Mouse (Mus musculus): ENCODE data around the gene Tnfsf12.
"Not testable (repeated sequence)": the region's sequence is repeated elsewhere in the genome, so short reads cannot be mapped to it uniquely, and the experiment has no call there.

The Tnfsf12 gene

GRCm38 (mm10) chr11:69703814-69704612, 8.4 kb upstream of the Tnfsf12 start:
- DNase-seq, result no peak

DNA sequence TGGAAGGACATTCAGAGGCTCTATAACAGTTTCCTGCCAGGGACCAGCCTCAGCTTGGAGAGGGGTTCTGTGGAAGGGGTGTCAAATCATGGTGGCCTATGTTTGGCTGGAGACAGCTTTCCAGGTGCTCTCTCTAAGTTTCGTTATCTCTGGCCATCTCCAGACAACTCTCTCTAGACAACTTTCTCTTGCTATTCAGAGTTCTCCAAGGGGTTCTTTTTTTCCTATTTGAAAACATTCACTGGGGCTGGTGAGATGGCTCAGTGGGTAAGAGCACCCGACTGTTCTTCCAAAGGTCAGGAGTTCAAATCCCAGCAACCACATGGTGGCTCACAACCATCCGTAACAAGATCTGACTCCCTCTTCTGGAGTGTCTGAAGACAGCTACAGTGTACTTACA, 7.7 kb upstream of the Tnfsf12 start:
- DNase-seq, result not testable (repeated sequence)

DNA sequence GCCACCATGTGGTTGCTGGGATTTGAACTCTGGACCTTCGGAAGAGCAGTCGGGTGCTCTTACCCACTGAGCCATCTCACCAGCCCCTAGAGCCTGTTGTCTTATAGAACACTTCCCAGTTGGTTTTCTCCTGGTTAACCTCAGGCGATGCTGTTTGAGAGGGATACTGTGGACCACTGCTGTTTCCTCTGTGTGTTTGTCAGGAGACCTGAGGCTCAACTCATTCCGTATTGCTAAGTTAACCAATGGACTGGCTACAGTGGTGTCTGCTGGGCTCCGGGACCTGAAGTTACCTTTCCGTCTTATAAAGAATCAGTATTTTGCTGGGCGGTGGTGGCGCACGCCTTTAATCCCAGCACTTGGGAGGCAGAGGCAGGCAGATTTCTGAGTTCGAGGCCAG, 7.2 kb upstream of the Tnfsf12 start:
- DNase-seq, result not testable (repeated sequence)

GRCm38 (mm10) chr11:69699595-69699994, 3.9 kb upstream of the Tnfsf12 start:
- DNase-seq, result no peak

DNA sequence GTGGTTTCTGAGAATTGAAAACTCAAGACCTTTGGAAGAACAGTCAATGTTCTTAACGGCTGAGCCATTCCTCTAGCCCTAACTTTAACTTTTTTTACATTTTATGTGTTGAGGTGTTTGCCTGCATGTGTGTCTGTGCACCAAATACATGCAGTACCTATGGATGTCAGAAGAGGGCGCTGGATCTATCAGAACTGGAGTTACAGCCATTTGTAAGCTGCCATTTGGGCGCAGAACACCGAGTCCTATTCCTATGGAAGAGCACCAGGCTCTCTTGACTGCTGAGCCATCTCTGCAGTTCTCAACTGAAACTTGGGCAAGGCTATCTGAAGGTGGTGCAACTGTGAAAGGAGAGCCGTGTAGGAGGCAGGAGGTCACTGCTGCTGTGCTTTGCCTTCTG, 2.9 kb upstream of the Tnfsf12 start:
- DNase-seq, result no peak

- DNase-seq, result no peak
These were observed 1.7 kb upstream of the Tnfsf12 start for GRCm38 (mm10) chr11:69697396-69697795.

DNA sequence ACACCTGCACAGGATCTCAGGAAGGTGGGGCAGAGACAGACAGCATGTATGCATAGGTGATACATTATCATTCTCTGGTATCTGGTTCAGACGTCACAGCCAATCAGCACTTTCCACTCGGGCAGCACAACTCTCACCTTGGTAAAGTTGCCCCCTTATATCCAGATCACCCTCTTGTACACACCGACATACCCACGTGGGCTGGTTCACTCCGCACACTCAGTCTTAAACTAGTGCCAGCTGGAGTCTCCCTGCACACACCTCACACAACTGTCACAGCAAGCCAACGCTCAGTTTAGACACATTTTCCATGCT, 646 bp downstream of the Tnfsf12 start:
- no peak for DNase-seq

DNA sequence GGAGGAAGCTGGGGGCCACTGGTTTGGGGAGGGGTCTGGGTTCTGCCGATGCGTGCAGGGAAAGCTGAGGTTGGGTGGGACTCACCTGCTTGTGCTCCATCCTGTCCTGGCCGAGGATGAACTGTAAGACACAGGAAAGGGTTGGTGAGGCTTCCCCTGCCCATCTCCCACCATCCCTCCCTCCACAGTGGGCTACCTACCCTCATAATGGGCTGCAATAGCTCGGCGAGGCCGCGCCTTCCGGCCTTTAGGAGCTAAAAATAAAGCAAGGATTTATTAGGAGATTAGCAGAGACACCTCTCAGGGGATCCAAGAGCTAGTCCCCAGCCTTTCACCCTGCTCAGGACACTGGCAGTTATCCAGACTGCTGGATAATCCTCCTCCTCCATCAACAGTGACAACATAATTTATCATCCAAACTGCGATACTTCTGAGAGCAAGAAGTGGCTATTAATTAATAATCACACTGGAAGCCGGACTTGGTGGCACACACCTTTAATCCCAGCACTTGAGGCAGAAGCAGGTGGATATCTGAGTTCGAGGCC, 2.2 kb downstream of the Tnfsf12 start:
- DNase-seq, result no peak

DNA sequence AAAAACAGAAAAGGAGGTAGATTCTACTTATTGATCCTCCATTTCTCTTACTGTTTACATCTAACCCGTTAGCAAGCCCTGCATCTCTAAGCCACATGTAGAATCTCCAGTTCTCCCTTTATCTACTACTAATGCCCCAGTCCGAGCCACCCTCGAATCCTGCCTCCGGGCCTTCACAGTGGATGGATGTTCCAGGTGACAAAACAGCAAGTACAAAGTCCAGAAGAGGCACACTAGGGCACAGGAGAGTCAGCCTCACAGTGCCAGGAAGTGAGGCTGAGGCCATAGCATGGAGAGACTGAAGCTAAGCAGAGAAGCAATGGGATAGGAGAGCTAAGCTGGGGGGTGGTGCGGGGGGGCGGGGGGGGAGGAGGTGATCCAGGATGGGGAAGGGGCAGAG, 2.8 kb downstream of the Tnfsf12 start:
- no peak for DNase-seq

DNA sequence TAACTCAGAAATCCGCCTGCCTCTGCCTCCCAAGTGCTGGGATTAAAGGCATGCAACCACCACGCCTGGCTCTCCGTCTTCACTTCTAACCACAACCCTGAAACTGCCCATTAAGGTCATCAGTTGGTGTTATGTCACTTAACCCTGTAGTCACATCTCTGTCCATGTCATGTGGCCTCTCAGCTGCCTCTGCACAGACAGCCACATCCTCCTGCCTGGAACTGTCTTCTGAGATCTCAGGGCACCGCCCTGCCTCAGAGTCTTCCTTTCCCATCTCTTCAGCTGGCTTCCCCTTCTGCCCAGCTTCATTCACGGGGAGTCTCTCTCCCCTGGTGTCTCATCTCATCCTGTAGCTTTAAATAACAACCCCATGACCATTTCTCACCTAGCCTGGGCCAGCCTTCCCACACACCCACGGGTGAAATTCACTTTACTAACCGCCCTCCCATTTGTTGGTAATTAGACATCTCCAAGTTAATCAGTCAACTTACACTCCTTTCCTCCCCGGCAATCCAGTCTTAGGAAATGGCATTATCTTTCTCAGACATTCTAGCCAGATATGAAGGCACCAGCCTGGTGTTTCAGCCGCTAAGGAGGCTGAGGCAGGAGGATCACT, 3.3 kb downstream of the Tnfsf12 start:
- DNase-seq, result no peak

GRCm38 (mm10) chr11:69689891-69690290, 5.8 kb downstream of the Tnfsf12 start:
- DNase-seq, result no peak

DNA sequence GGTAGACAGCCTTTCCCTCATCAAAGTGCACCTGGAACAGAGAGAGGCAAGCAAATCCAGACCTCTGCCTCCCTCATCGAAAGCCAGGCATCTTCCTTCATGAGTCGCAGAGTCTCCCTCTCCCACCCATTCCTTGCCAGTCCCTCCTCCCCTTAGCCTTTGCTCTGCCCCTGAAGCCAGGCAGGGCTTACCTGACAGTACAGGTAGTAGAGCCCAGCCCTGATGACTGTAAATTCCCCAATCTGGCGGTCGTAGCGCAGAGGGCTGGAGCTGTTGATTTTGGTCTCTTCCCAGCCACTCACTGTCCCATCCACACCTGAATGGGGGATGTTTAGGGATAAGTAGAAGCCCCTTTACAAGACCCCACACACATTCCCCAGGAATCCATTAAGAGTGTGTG, 8.6 kb downstream of the Tnfsf12 start:
- no peak for DNase-seq

DNA sequence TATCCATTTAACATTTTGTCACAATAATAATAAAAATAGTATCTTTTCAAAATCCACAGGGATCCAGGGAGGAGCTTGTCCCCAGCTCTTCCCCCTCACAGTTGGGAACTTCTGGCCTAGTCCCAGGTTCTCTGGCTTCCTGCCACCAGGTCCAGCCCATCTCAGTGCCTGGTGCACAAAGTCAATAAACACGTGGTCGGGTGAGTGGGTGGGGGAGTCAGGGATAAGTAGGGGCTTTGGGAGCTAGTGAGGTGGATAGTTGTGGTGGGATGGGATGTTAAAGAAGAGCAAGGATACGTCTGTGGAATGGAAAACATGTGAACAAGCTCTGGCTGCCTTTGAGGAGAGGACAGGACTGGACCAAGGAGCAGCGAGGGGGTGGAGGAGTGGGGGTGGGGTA, 9.3 kb downstream of the Tnfsf12 start:
- DNase-seq, result peak; percentile 65

DNA sequence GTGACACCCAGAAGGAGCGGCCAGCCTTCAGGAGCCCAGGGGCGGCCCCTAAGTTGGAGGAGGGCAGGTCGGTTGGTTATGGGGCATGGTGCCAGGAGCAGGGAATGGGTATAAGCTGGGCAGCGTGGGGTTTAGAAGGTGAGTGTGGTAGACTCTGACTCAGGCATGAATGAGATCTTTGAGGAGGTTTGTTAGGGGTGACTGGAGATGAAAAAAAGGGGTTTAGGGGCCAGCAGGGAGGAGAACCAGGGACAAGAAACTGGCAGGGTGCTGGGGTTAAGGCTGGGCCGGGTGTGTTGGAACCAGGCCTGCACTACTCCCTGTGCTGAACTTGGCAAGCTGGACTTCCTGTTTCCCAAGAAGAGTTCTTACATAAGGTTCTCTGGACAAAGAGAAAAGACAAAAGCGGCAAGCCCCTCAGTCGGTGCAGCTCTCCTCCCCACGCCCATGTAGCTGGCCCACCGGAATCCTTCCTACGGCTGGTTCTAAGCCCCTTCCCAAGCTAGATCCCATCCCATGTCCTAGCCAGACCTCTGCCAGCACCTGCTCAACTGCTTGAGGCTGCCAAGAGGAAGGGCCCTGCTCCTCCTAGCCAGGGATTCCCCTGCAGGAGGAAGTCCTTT, 10.0 kb downstream of the Tnfsf12 start, which contains the start of gene Tnfsf13:
TSS of gene Tnfsf13 (minus strand) at position 259 of the 623 bp plus-strand sequence.
- DNase-seq, result no peak

DNA sequence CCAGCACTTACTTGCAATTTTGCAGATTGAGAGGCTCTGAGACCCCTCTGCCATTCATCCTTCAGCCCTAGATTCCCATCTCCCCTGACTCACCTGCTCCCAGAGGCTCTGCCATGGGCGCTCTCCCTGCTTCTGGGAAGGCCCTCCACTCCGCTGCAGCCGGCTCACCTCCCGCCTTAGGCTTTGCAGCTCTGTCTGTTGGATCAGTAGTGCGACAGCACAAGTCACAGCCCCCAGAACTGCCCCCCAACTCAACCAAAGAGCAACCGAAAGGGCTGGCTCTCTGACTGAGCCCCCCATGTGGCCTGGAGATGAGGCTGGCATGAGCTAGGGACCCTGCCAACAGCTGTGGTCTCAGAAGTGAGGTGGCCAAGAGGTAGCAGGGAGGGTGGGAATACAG, 10.7 kb downstream of the Tnfsf12 start:
- no peak for DNase-seq

- no peak for DNase-seq
These were observed 11.4 kb downstream of the Tnfsf12 start for GRCm38 (mm10) chr11:69684128-69684745.

- no peak for DNase-seq
These were observed 12.1 kb downstream of the Tnfsf12 start for GRCm38 (mm10) chr11:69683576-69683975.

GRCm38 (mm10) chr11:69682840-69683533, 12.7 kb downstream of the Tnfsf12 start:
- peak; percentile 94 for DNase-seq

- no peak for DNase-seq
These were observed 13.3 kb downstream of the Tnfsf12 start for GRCm38 (mm10) chr11:69682209-69682839.

- peak; percentile 98 for DNase-seq
These were observed 14.1 kb downstream of the Tnfsf12 start, which contains the start of gene Senp3 for GRCm38 (mm10) chr11:69681314-69682208. Senp3 (minus strand) TSS chr11:69682084.

All from right cerebral cortex, postnatal 4 days (tissue).